Comparison of ENCODE assay signal across 15 mouse cellular contexts in the genomic region with DNA sequence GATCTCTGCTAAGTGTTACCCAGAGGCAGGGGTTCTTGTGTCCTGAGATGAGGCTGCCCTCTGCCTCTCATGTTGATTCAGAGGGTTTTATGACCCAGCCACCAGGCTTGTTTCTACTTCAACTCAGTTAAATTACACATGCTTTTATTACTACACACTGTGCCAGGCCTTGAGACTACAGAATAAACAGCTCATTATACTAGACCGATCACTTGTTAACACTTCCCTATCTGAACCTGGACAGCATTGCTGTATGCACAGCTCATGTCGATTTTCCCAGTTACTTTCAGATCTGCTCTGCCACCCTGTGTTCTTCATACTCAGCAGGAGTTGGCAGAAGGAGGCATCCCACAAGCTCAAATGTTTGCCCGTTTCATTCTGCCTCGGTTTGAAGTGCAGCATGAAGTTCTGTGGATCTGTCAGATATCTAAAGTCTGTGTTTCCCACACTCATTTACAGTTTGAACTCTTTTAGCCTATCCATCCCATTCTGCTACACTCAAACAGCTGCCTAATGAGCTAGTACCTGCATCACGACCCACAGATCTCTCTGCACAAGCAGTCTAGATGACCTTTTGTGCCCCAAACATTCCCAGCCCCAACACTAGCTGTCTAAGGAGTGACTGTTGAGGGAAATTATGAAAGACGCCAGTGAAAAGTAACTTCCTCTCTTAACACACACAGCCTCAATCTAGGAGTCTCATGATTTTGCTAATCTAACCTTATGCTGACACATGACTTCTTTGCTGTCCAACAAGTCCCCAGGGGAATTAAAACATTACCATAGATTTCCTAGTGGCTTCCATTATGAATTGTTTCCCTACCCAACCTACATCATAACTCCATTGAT. TPM values are rescaled to one million over a fixed set of nuclear protein-coding genes. Genes with fewer than 3 reads are reported as not detected.
A peak's percentile ranks its signal among the peaks of the same experiment; 100 is the strongest.
DNase-seq lines count a peak whose midpoint lies in the region; ATAC-seq and TF ChIP-seq lines count a peak whose summit lies in the region.
"Had no signal": no experiment of that assay in that cellular context is flagged by ENCODE, and none has a peak within 500 bp of the region (broad histone marks: within the 10 kb centered on the region; RNA-seq: fewer than 3 reads in every experiment).

No protein-coding gene starts in this region.

- H3K9me3 ChIP-seq in forebrain, embryonic 13.5 days (replicated peaks), result no peaks in the 10 kb centered on the region
- no peaks in the 10 kb centered on the region for H3K9me3 ChIP-seq in forebrain, embryonic 10.5 days
- H3K9me3 ChIP-seq in midbrain, postnatal 0 days (ENCODE audit: low read length), result no peaks in the 10 kb centered on the region
- H3K9me3 ChIP-seq in midbrain, embryonic 16.5 days (replicated peaks; ENCODE audit: control insufficient read depth, low read length, poor library complexity, severe bottlenecking), result no peaks in the 10 kb centered on the region
- H3K9me3 ChIP-seq: embryonic facial prominence, embryonic 15.5 days had no signal

- H3K4me3 ChIP-seq in forebrain, embryonic 13.5 days, result no peak overlapping the region
- no peak overlapping the region for H3K4me3 ChIP-seq in forebrain, embryonic 10.5 days
- no peak overlapping the region for H3K4me3 ChIP-seq in midbrain, postnatal 0 days (ENCODE audit: low read depth, low read length)
- H3K4me3 ChIP-seq in midbrain, embryonic 16.5 days (ENCODE audit: low read depth, low read length), result no peak overlapping the region
- no peak overlapping the region for H3K4me3 ChIP-seq in layer of hippocampus, adult 2 months
- H3K4me3 ChIP-seq: embryonic facial prominence, embryonic 15.5 days had no signal

- peaks cover 15% of the 10 kb centered on the region for H3K4me1 ChIP-seq in forebrain, embryonic 13.5 days
- peaks cover 10% of the 10 kb centered on the region for H3K4me1 ChIP-seq in forebrain, embryonic 10.5 days
- H3K4me1 ChIP-seq in midbrain, postnatal 0 days (ENCODE audit: insufficient read depth, low read length), result peaks cover 4% of the 10 kb centered on the region; the same call in 1 of the 2 replicates
- H3K4me1 ChIP-seq in midbrain, embryonic 16.5 days (ENCODE audit: control insufficient read depth, insufficient read depth, low read length), result peaks cover 10% of the 10 kb centered on the region

- ATAC-seq in forebrain, embryonic 13.5 days, result peak; percentile 41; the same call in 1 of the 2 replicates
- ATAC-seq in midbrain, postnatal 0 days (ENCODE audit: low FRiP score), result no peak
- ATAC-seq in midbrain, embryonic 16.5 days, result no peak
- ATAC-seq in erythroblast, adult 5-6 weeks (replicated peaks; ENCODE audit: low FRiP score, poor library complexity, severe bottlenecking), result no peak
- ATAC-seq: Patski had no signal

- DNase-seq in forebrain, embryonic 10.5 days (ENCODE audit: extremely low spot score, low spot score), result no peak
- DNase-seq in midbrain, postnatal 0 days (ENCODE audit: low spot score), result peak; percentile 10
- DNase-seq in layer of hippocampus, adult 2 months (ENCODE audit: low spot score in 2 of 2), result peak; percentile 24 to 51
- DNase-seq in urinary bladder, adult 2 months (ENCODE audit: low spot score), result no peak
- no peak for DNase-seq in adrenal gland, adult 8-10 months
- DNase-seq: heart, adult 18-20 months; kidney, postnatal 4 days; lung, adult 2 months had no signal

- TF ChIP-seq CTCF in midbrain, postnatal 0 days (IDR thresholded peaks at IDR 0.05), result no peak
- no peak for TF ChIP-seq CTCF in layer of hippocampus, adult 2 months (conservative IDR thresholded peaks at IDR 0.05)

- no peak overlapping the region for H3K4me2 ChIP-seq in forebrain, embryonic 13.5 days
- H3K4me2 ChIP-seq in midbrain, postnatal 0 days (ENCODE audit: low read depth, low read length, poor library complexity, severe bottlenecking), result no peak overlapping the region
- H3K4me2 ChIP-seq in midbrain, embryonic 16.5 days (ENCODE audit: low read length), result no peak overlapping the region
- H3K4me2 ChIP-seq: embryonic facial prominence, embryonic 15.5 days; hindbrain, embryonic 14.5 days had no signal

- H3K27ac ChIP-seq in forebrain, embryonic 13.5 days, result no peak overlapping the region
- H3K27ac ChIP-seq in forebrain, embryonic 10.5 days, result no peak overlapping the region
- H3K27ac ChIP-seq in midbrain, postnatal 0 days (ENCODE audit: low read depth, low read length), result no peak overlapping the region
- no peak overlapping the region for H3K27ac ChIP-seq in midbrain, embryonic 16.5 days (ENCODE audit: low read length)
- peak overlapping the region; percentile 64 for H3K27ac ChIP-seq in layer of hippocampus, adult 2 months
- H3K27ac ChIP-seq: embryonic facial prominence, embryonic 15.5 days; hindbrain, embryonic 14.5 days had no signal

- H3K36me3 ChIP-seq in forebrain, embryonic 13.5 days (ENCODE audit: poor library complexity, severe bottlenecking), result no peaks in the 10 kb centered on the region
- no peaks in the 10 kb centered on the region for H3K36me3 ChIP-seq in forebrain, embryonic 10.5 days (replicated peaks)
- no peaks in the 10 kb centered on the region for H3K36me3 ChIP-seq in midbrain, postnatal 0 days (ENCODE audit: insufficient read depth, low read length)
- no peaks in the 10 kb centered on the region for H3K36me3 ChIP-seq in midbrain, embryonic 16.5 days (ENCODE audit: control insufficient read depth, insufficient read depth, low read length)
- H3K36me3 ChIP-seq: embryonic facial prominence, embryonic 15.5 days had no signal

- H3K27me3 ChIP-seq in forebrain, embryonic 13.5 days, result no peaks in the 10 kb centered on the region
- H3K27me3 ChIP-seq in forebrain, embryonic 10.5 days (ENCODE audit: poor library complexity, severe bottlenecking), result no peaks in the 10 kb centered on the region
- H3K27me3 ChIP-seq in midbrain, postnatal 0 days (ENCODE audit: insufficient read depth, low read length), result no peaks in the 10 kb centered on the region
- no peaks in the 10 kb centered on the region for H3K27me3 ChIP-seq in midbrain, embryonic 16.5 days (ENCODE audit: control insufficient read depth, insufficient read depth, low read depth, low read length)
- H3K27me3 ChIP-seq: embryonic facial prominence, embryonic 15.5 days; Patski had no signal

- no peak overlapping the region for H3K9ac ChIP-seq in forebrain, embryonic 13.5 days
- H3K9ac ChIP-seq in midbrain, postnatal 0 days (replicated peaks; ENCODE audit: low read length, poor library complexity, severe bottlenecking), result no peak overlapping the region
- H3K9ac ChIP-seq in midbrain, embryonic 16.5 days (ENCODE audit: low read depth, low read length), result no peak overlapping the region
- H3K9ac ChIP-seq: embryonic facial prominence, embryonic 15.5 days; hindbrain, embryonic 14.5 days had no signal

- 60% methylated on average over 6 of the region's 6 CpGs for WGBS in forebrain, embryonic 13.5 days
- WGBS in forebrain, embryonic 10.5 days, result 78% methylated on average over 6 of the region's 6 CpGs
- 65% methylated on average over 6 of the region's 6 CpGs for WGBS in midbrain, postnatal 0 days
- 64% methylated on average over 6 of the region's 6 CpGs for WGBS in midbrain, embryonic 16.5 days

RNA-seq across cellular contexts. Expression of a gene that starts 3.2 kb away (rescaled TPM):
- 0.09 and 0.11 TPM in 2 replicates for polyA plus RNA-seq in forebrain, embryonic 13.5 days (2015; fragmentation: Nextera tagmentation; extraction: Ambion mirVana)
- 0.11 and 0.19 TPM in 2 replicates for polyA plus RNA-seq in forebrain, embryonic 10.5 days (2016; fragmentation: Nextera tagmentation; extraction: Ambion mirVana)
- total RNA-seq in midbrain, postnatal 0 days (2014; rRNA removed), result 0.33 TPM in 2 replicates
- polyA plus RNA-seq in midbrain, postnatal 0 days (2015; fragmentation: Nextera tagmentation; extraction: Ambion mirVana), result 0.28 and 0.36 TPM in 2 replicates
- polyA plus RNA-seq in midbrain, embryonic 16.5 days (2015; fragmentation: Nextera tagmentation; extraction: Ambion mirVana), result 0.23 and 0.37 TPM in 2 replicates
- 1 to 10 TPM in 1 of 2 experiments, under 1 TPM in 1; 0.66 to 1.1 TPM for total RNA-seq in layer of hippocampus, adult 2 months (2021)
- polyA plus RNA-seq in urinary bladder, adult 2 months (2012; rRNA removed), result 0.40 and 0.58 TPM in 2 replicates
- total RNA-seq in erythroblast, adult 5-6 weeks (2015; ENCODE audit: low replicate concordance), result not detected in 2 replicates
- total RNA-seq in erythroblast, adult 5-6 weeks (2017; ENCODE audit: low replicate concordance), result 0.14 TPM in 1 of 2 replicates, not detected in the other
- total RNA-seq in adrenal gland, adult 8-10 months (2022), result 1 to 10 TPM in 2 of 4 experiments, under 1 TPM in 2; 0.52 to 1.8 (median 1.0) TPM
- polyA plus RNA-seq: C2C12, Patski had no signal

Comparison
In these comparisons a context has a peak if more than half of its experiments do, and no peak if none do; other contexts are left out.
1. DNase-seq: peak in midbrain, postnatal 0 days (single experiment) and layer of hippocampus, adult 2 months (2 of 2); none in forebrain, embryonic 10.5 days (single experiment), urinary bladder, adult 2 months (single experiment) and adrenal gland, adult 8-10 months (single experiment).